In the genomic region with DNA sequence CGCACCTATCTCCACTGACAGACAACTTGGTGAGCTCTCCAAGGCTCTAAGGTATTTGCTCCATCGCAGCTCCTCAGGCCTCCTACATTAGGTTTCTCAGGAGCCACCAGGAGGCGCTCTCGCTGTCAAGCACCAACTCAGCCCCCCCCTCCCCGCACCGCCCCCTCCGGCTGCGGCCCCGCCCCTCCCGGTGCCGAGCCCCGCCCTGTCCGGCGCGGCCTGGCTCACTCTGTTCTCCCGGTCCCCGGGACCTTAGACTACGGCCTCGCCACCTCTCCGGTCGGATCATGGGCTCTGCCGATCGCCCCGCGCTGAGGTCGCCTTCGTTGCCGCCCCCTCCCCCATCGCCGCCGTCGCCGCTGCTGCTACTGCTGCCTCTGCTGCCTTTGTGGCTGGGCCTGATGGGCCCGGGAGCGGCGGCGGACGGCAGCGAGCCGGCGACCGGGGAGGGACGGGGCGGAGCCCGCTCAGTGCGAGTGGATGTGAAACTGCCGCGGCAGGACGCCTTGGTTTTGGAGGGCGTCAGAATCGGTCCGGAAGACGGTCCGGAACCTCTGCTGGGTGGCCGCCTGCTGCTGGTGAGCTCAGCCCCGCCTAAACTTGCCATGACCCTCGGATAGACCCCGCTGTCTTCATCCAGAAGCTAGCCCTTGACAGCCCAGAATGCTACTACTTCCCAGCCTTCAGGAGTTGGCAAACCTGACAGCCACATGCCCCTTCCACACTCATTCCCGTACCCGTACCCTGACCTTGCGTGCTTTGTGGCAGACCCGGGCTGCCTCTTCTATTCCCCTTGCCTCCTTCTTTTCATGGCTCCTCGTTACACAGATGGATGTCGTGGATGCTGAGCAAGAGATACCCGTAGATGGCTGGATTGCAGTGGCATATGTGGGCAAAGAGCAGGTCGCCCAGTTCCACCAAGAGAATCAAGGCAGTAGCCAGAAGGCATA, we compare ENCODE assay signal across 8 mouse cellular contexts. TPM values are rescaled to one million over a fixed set of nuclear protein-coding genes. Genes with fewer than 3 reads are reported as not detected.
DNase-seq lines count a peak whose midpoint lies in the region; ATAC-seq and TF ChIP-seq lines count a peak whose summit lies in the region.

Rnf215 (plus strand) TSS at position 217 of the 950 bp plus-strand sequence.

- peak; percentile 68 for TF ChIP-seq CTCF in bone marrow macrophage, adult 2 months (IDR thresholded peaks at IDR 0.05; ENCODE audit: low read depth, low read length)
- peak; percentile 42; the same call in 1 of the 2 replicates for TF ChIP-seq CTCF in embryonic fibroblast, embryonic 13.5 days (IDR thresholded peaks at IDR 0.05; ENCODE audit: borderline replicate concordance, insufficient read depth, low read length)
- peak; percentile 80 for TF ChIP-seq CTCF in liver, adult 2 months (IDR thresholded peaks at IDR 0.05; ENCODE audit: low read depth, low read length)

- peak within 1 kb of the TSS; percentile 46 for H3ac ChIP-seq in myocyte (ENCODE audit: control insufficient read depth, insufficient read length)

- H3K4me3 ChIP-seq in bone marrow macrophage, adult 2 months (ENCODE audit: insufficient read depth, low read length), result peak within 1 kb of the TSS; percentile 79
- H3K4me3 ChIP-seq in embryonic fibroblast, embryonic 13.5 days (ENCODE audit: insufficient read depth, low read length), result peak within 1 kb of the TSS; percentile 60
- H3K4me3 ChIP-seq in heart, embryonic 10.5 days, result peak within 1 kb of the TSS; percentile 93
- peak within 1 kb of the TSS; percentile 93 for H3K4me3 ChIP-seq in kidney, embryonic 15.5 days (replicated peaks)
- peak within 1 kb of the TSS; percentile 94 for H3K4me3 ChIP-seq in liver, adult 2 months (ENCODE audit: insufficient read depth, low read depth, low read length)
- peak within 1 kb of the TSS; percentile 54 for H3K4me3 ChIP-seq in myocyte

- no peaks in the 10 kb centered on the region for H3K79me2 ChIP-seq in liver, adult 2 months (ENCODE audit: control insufficient read depth, insufficient read depth, low read length)
- H3K79me2 ChIP-seq in myocyte (ENCODE audit: control insufficient read depth, insufficient read depth), result no peaks in the 10 kb centered on the region

- TF ChIP-seq POLR2A in bone marrow macrophage, adult 2 months (IDR thresholded peaks at IDR 0.05; ENCODE audit: borderline replicate concordance, low read depth, low read length), result 0 out of 2 replicates have a peak, but pooled peaks have one; percentile 53
- TF ChIP-seq POLR2A in embryonic fibroblast, embryonic 13.5 days (IDR thresholded peaks at IDR 0.05; ENCODE audit: low read depth, low read length), result peak; percentile 91
- peak; percentile 63 for TF ChIP-seq POLR2A in liver, adult 2 months (IDR thresholded peaks at IDR 0.05; ENCODE audit: extremely low read depth, insufficient read depth, low read length)
- peak; percentile 93 for TF ChIP-seq POLR2A in myocyte (IDR thresholded peaks at IDR 0.05; ENCODE audit: insufficient read length, low read depth)

- ATAC-seq in kidney, embryonic 15.5 days (replicated peaks; ENCODE audit: low FRiP score), result peak; percentile 95

- peak within 1 kb of the TSS; percentile 97 for H3K9ac ChIP-seq in kidney, embryonic 15.5 days
- peak within 1 kb of the TSS; percentile 98 for H3K9ac ChIP-seq in liver, adult 2 months (ENCODE audit: low read depth, low read length)

- no peaks in the 10 kb centered on the region for H3K27me3 ChIP-seq in heart, embryonic 10.5 days (ENCODE audit: insufficient read depth, poor library complexity, severe bottlenecking)
- no peaks in the 10 kb centered on the region for H3K27me3 ChIP-seq in kidney, embryonic 15.5 days
- H3K27me3 ChIP-seq in liver, adult 2 months (ENCODE audit: control insufficient read depth, insufficient read depth, low read length), result no peaks in the 10 kb centered on the region
- H3K27me3 ChIP-seq in myocyte (ENCODE audit: control insufficient read depth, insufficient read depth, insufficient read length), result no peaks in the 10 kb centered on the region
- H3K27me3 ChIP-seq in splenic B cell, adult 2 months (ENCODE audit: control insufficient read depth, insufficient read depth, low read length, poor library complexity, severe bottlenecking), result no peaks in the 10 kb centered on the region

- peak; percentile 92 for DNase-seq in A20 (ENCODE audit: low read depth, low spot score)
- DNase-seq in heart, embryonic 10.5 days (ENCODE audit: low spot score), result peak; percentile 94
- peak; percentile 73 for DNase-seq in liver, adult 2 months (ENCODE audit: extremely low read depth, low read depth, low spot score)
- DNase-seq in splenic B cell, adult 2 months (ENCODE audit: low read depth, low spot score), result peak; percentile 95

- 2% methylated on average over 66 of the region's 66 CpGs for WGBS in heart, embryonic 10.5 days
- WGBS in kidney, embryonic 15.5 days, result 1% methylated on average over 66 of the region's 66 CpGs
- 1% methylated on average over 66 of the region's 66 CpGs for WGBS in liver, adult 2 months

- peak within 1 kb of the TSS; percentile 86 for H3K4me2 ChIP-seq in kidney, embryonic 15.5 days
- H3K4me2 ChIP-seq in myocyte (ENCODE audit: low read depth), result peak within 1 kb of the TSS; percentile 87

- no peaks in the 10 kb centered on the region for H3K9me3 ChIP-seq in heart, embryonic 10.5 days
- H3K9me3 ChIP-seq in kidney, embryonic 15.5 days (replicated peaks), result no peaks in the 10 kb centered on the region

- peak within 1 kb of the TSS; percentile 44 for H3K27ac ChIP-seq in bone marrow macrophage, adult 2 months (ENCODE audit: insufficient read depth, low read depth, low read length)
- H3K27ac ChIP-seq in embryonic fibroblast, embryonic 13.5 days (ENCODE audit: insufficient read depth, low read length), result peak within 1 kb of the TSS; percentile 69
- H3K27ac ChIP-seq in heart, embryonic 10.5 days, result peak within 1 kb of the TSS; percentile 97
- peak within 1 kb of the TSS; percentile 72 for H3K27ac ChIP-seq in kidney, embryonic 15.5 days
- H3K27ac ChIP-seq in liver, adult 2 months (replicated peaks; ENCODE audit: insufficient read depth, low read depth, low read length), result peak within 1 kb of the TSS; percentile 87

- H3K4me1 ChIP-seq in bone marrow macrophage, adult 2 months (ENCODE audit: control insufficient read depth, insufficient read depth, low read length), result 0 out of 2 replicates have a peak, but pooled peaks cover 3% of the 10 kb centered on the region
- peaks cover 5% of the 10 kb centered on the region; the same call in 1 of the 2 replicates for H3K4me1 ChIP-seq in embryonic fibroblast, embryonic 13.5 days (ENCODE audit: control insufficient read depth, insufficient read depth, low read length)
- peaks cover 18% of the 10 kb centered on the region for H3K4me1 ChIP-seq in heart, embryonic 10.5 days
- H3K4me1 ChIP-seq in kidney, embryonic 15.5 days, result peaks cover 14% of the 10 kb centered on the region
- peaks cover 7% of the 10 kb centered on the region for H3K4me1 ChIP-seq in liver, adult 2 months (ENCODE audit: control insufficient read depth, insufficient read depth, low read length)

- H3K36me3 ChIP-seq in heart, embryonic 10.5 days, result peaks cover 31% of the 10 kb centered on the region
- peaks cover 26% of the 10 kb centered on the region for H3K36me3 ChIP-seq in kidney, embryonic 15.5 days
- 0 out of 2 replicates have a peak, but pooled peaks cover under 1% of the 10 kb centered on the region for H3K36me3 ChIP-seq in liver, adult 2 months (ENCODE audit: control insufficient read depth, insufficient read depth, low read length)
- no peaks in the 10 kb centered on the region for H3K36me3 ChIP-seq in myocyte (ENCODE audit: control insufficient read depth, insufficient read depth)
- H3K36me3 ChIP-seq in splenic B cell, adult 2 months (ENCODE audit: control insufficient read depth, insufficient read depth, low read length, poor library complexity, severe bottlenecking), result no peaks in the 10 kb centered on the region

TF ChIP-seq in myocyte, 11 proteins besides CTCF, POLR2A, EP300 and RAD21:
- TF ChIP-seq MAX (IDR thresholded peaks at IDR 0.05; ENCODE audit: low read depth) (no peak), POLR2AphosphoS2 (IDR thresholded peaks at IDR 0.05; ENCODE audit: insufficient read length, low read depth) (peak; percentile 84)

RNA-seq across cellular contexts. Expression of gene Rnf215, which starts in this region (rescaled TPM):
- 15.4 and 21.2 TPM in 2 replicates for polyA plus RNA-seq in bone marrow macrophage, adult 2 months (2012; ENCODE audit: insufficient read depth, insufficient read length, missing spikeins)
- polyA plus RNA-seq in embryonic fibroblast, embryonic 13.5 days (2011; ENCODE audit: insufficient read length, low read depth, missing spikeins), result 16.4 and 19.6 TPM in 2 replicates
- polyA plus RNA-seq in heart, embryonic 10.5 days (2016; fragmentation: Nextera tagmentation; extraction: Ambion mirVana), result 16.4 and 17.1 TPM in 2 replicates
- 27.4 and 28.2 TPM in 2 replicates for polyA plus RNA-seq in kidney, embryonic 15.5 days (2015; fragmentation: Nextera tagmentation; extraction: Ambion mirVana)
- 10.3 and 10.8 TPM in 2 replicates for total RNA-seq in liver, adult 2 months (2014; rRNA removed)
- polyA plus RNA-seq in liver, adult 2 months (2012; rRNA removed), result 11.3 and 13.1 TPM in 2 replicates
- polyA plus RNA-seq in myocyte (2012; fragmentation: generic; extraction: Trizol), result 18.1 TPM

Comparison
In these comparisons a context has a peak if more than half of its experiments do, and no peak if none do; other contexts are left out.
1. Peak in every context shown above with its lines: DNase-seq, ATAC-seq, H3K4me3 ChIP-seq and H3K27ac ChIP-seq.
2. H3K27ac ChIP-seq: peak in every context shown above with its lines; median percentile 97 in heart, embryonic 10.5 days; 87 in liver, adult 2 months; 72 in kidney, embryonic 15.5 days; 69 in embryonic fibroblast, embryonic 13.5 days; 44 in bone marrow macrophage, adult 2 months.